Mouse (Mus musculus) bone marrow, adult 2 months (tissue): ENCODE results near the gene Gm49387.

Experiments used
- CTCF ChIP-seq: fragments of 200-500 bp; IDR thresholded peaks from 2 replicates; pipeline ENCODE4 v1.5.1; 2011; ENCODE audit warnings: low read length, control low read depth; ENCODE audit not compliant: control insufficient read depth, insufficient read depth
- POLR2A ChIP-seq: fragments of 200-500 bp; IDR thresholded peaks from 2 replicates; pipeline ENCODE4 v1.6.1; 2011; ENCODE audit warnings: low read depth, mild to moderate bottlenecking, control low read depth, low read length, borderline replicate concordance; ENCODE audit not compliant: control insufficient read depth

GRCm38 (mm10) chr14:31532656-31533055 is 108.0 kb downstream of the Gm49387 start:
- TF ChIP-seq POLR2A (no peak), CTCF (no peak)
